Mouse (Mus musculus) heart, postnatal 0 days (tissue): ENCODE measurements around the gene Myoc.

Experiments
- CTCF ChIP-seq: IDR thresholded peaks from 2 replicates; pipeline ENCODE4 v1.5.1; 2016; ENCODE audit warnings: antibody characterized with exemption, control low read depth, low read depth
- EP300 ChIP-seq: IDR thresholded peaks from 2 replicates; pipeline ENCODE4 v1.6.1; 2016; ENCODE audit warnings: antibody characterized with exemption, low read depth

GRCm38 (mm10) chr1:162693721-162694120 is 54.8 kb downstream of the Myoc start:
- no peak for TF ChIP-seq EP300
- no peak for TF ChIP-seq CTCF
